Mouse (Mus musculus) brain, adult 2 months (tissue): ENCODE measurements around the gene Map7.

ENCODE experiments used
- DNase-seq: peaks from one replicate; pipeline ENCODE4 v3.0.0; 2011; ENCODE audit warnings: low read depth, low spot score

Map7 gene

GRCm38 (mm10) chr10:20148130-20148772 lies at the start of gene Map7:
Map7 (plus strand) TSS chr10:20148471.
- peak; percentile 71 for DNase-seq

GRCm38 (mm10) chr10:20101456-20101855 lies 46.8 kb upstream of the Map7 start:
- DNase-seq = no peak

GRCm38 (mm10) chr10:20104271-20104931 lies 43.9 kb upstream of the Map7 start:
- peak; percentile 96 for DNase-seq

- no peak for DNase-seq
Observed at GRCm38 (mm10) chr10:20105575-20105974, 42.7 kb upstream of the Map7 start.

GRCm38 (mm10) chr10:20107031-20107430 lies 41.2 kb upstream of the Map7 start:
- DNase-seq = no peak

GRCm38 (mm10) chr10:20111508-20111907 lies 36.8 kb upstream of the Map7 start:
- no peak for DNase-seq

- peak; percentile 69 for DNase-seq
Observed at GRCm38 (mm10) chr10:20112026-20112973, 36.0 kb upstream of the Map7 start.

GRCm38 (mm10) chr10:20119504-20120425 lies 28.5 kb upstream of the Map7 start:
- peak; percentile 36 for DNase-seq

- DNase-seq = peak; percentile 63
Observed at GRCm38 (mm10) chr10:20121981-20122380, 26.3 kb upstream of the Map7 start.

- peak; percentile 71 for DNase-seq
Observed at GRCm38 (mm10) chr10:20123401-20123800, 24.9 kb upstream of the Map7 start.

- DNase-seq = no peak
Observed at GRCm38 (mm10) chr10:20124576-20124975, 23.7 kb upstream of the Map7 start.

- peak; percentile 88 for DNase-seq
Observed at GRCm38 (mm10) chr10:20125226-20125625, 23.0 kb upstream of the Map7 start.

- DNase-seq = no peak
Observed at GRCm38 (mm10) chr10:20132933-20133652, 15.2 kb upstream of the Map7 start.

- DNase-seq = no peak
Observed at GRCm38 (mm10) chr10:20135350-20136058, 12.8 kb upstream of the Map7 start.

GRCm38 (mm10) chr10:20136505-20136904 lies 11.8 kb upstream of the Map7 start:
- DNase-seq = peak; percentile 29

GRCm38 (mm10) chr10:20141376-20141775 lies 6.9 kb upstream of the Map7 start:
- no peak for DNase-seq

GRCm38 (mm10) chr10:20148773-20149120 lies 476 bp downstream of the Map7 start:
- DNase-seq = peak; percentile 76

- DNase-seq = peak; percentile 84
Observed at GRCm38 (mm10) chr10:20149121-20149834, 1.0 kb downstream of the Map7 start.

GRCm38 (mm10) chr10:20149835-20150355 lies 1.6 kb downstream of the Map7 start:
- DNase-seq = peak; percentile 44
